Mouse (Mus musculus) heart, postnatal 14 days (tissue): ENCODE measurements around the gene Irgm1. TPM values are rescaled to one million over a fixed set of nuclear protein-coding genes. Genes with fewer than 3 reads are reported as not detected.

Source experiments
- DNase-seq, 2 experiments: peaks; one replicate each; pipeline ENCODE4 v3.0.0; 2021 to 2022
- intact Hi-C: fragments of 180-260 bp; cut with DNase I; formaldehyde crosslinking; loops from one replicate; pipeline ENCODE4 v1.15.1; 2025
- total RNA-seq, 2 experiments: library from RNA; stranded (reverse); gene quantifications; 2 replicates each; pipeline ENCODE4 v1.2.3; 2021

Gene Irgm1
- total RNA-seq, 2 experiments from 2014 or later, result 7.1 to 7.2 TPM

DNA sequence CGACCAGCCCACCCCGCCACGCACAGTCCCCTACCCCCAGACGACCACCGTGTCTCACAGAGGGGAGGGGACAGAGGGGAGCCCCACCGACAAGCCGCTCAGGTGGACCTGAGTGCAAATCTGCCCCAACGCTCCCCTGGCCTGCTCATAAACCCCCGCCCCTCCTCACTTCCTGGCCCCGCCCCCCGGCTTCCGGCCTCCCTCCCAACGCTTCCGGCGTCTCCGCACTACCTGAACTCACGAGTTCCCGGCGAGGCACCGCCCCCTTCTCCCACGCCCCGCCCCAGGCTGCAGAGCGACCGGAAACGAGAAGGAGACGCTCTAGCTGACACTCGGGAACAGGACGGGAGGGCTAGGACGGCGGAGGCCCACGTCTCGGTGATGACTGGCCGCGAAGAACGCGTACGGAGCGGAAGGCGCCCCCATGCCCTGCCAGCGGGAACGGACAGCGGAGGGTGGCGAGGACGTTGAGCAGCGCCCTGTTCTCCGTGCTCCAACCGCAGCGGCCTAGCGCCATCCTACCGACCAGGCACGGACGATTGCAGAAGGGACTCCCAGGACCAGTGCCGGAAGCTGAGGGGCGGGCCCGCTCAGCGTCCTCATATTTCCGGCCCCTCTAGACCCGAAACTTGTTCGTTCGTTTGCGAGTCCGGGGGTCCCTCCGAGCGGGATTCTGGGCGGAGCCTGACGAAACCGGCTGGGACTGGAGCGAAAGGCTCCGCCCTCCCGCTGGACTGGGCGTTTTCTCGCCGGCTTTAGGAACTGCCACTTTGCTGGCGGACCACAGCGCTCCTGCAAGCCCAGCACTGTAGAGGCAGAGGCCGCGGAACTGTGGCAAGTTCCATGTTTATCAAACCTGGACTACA lies 54.5 kb downstream of the Irgm1 start, which contains the start of gene Trim41:
TSS of gene Trim41 (minus strand) at position 554 of the 866 bp plus-strand sequence.
- DNase-seq, result peak; percentile 99
- intact Hi-C loops, result loop anchor here (5.0 kb wide), 1 partner anchor 385 kb away; the partner anchor contains the start of gene Zfp62

DNA sequence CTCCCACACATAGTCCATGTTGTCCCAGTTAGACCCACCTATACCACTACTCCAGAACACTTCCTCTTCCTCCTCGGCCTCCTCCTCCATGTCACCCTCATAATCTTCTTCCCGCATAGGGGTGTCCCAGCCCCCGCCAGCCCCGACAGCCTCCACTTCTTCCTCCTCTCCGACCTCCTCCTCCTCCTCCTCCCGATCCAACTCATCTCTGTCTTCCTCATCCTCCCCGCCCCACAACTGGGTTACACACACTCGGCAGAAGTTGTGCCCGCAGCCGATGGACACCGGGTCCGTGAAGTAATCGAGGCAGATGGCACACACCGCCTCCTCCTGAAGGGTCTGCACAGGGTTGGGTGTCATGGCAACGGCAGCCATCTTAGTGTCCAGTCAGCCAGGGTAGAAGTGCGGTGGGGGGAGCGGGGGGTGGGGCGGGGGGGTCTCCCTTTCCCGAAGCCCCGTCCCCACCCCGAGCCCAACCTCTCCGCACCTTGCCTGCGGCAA lies 55.2 kb downstream of the Irgm1 start:
- intact Hi-C loops, result loop anchor here (5.0 kb wide), 1 partner anchor 386 kb away; the partner anchor contains the start of gene Zfp62
- DNase-seq, result peak; percentile 31 to 51

DNA sequence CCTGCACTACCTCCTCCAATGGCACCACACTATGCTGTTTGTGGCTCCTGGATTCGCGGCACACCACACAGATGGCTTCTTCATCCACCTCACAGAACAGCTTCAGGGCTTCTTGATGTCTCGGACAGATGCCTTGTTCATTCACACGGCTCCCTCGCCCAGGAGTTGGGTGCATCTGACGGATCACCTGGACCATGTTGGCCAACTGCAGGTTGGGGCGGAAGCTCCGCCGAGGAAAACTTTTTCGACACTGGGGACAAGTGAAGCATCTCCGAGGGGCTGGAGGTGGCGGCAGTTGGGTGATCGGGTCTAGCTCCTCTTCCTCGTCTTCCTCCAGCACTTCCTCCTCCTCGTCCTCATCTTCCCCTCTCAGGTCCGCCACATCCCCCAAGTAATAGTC lies 55.6 kb downstream of the Irgm1 start:
- intact Hi-C loops, result loop anchor here (2.0 to 5.0 kb wide), 2 partner anchors 15 to 386 kb away; partner anchors contain the start of genes Rack1 and Zfp62
- no peak for DNase-seq

DNA sequence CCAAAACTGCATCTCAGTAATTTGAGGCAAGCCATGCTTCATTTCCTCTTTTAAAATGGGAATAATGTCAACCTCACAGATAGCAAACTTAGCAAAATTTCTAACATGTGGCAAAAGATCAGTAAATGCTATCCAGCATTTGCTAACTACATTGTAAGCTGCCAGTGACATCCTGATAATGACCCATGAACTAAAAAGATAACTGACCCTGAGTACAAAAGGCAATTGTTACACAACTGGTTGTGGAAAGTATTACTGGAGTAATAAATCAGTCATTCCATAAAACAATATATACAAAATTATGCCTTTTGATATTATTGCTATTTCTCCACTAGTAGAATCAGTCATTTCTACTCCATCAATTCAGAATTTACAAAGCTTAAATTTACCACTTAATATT lies 57.7 kb downstream of the Irgm1 start:
- intact Hi-C loops, result loop anchor here (2.0 kb wide), 1 partner anchor 13 kb away; the partner anchor contains the start of gene Rack1
- DNase-seq, result no peak

Other genes with a start within 250 kb of the Irgm1 start
- gene Rack1, start 71.4 kb downstream of the Irgm1 start, total RNA-seq, result 100 to 1,000 TPM; 400 to 478 TPM
- 10 to 100 TPM; 26.4 to 27.0 TPM for gene Trim41, start 54.3 kb downstream of the Irgm1 start, total RNA-seq
- 10 to 100 TPM; 23.4 to 23.9 TPM for gene Trim7, start 45.5 kb downstream of the Irgm1 start, total RNA-seq
- 1 to 10 TPM; 2.6 to 3.0 TPM for gene Gm12184, start 45.0 kb downstream of the Irgm1 start, total RNA-seq
- 1 to 10 TPM in 1 of 2 experiments, under 1 TPM in 1; 0.85 to 1.3 TPM for gene Gm5431, start 30.5 kb upstream of the Irgm1 start, total RNA-seq
- 1 to 10 TPM; 2.0 to 2.8 TPM for gene Psme2b, start 74.5 kb upstream of the Irgm1 start, total RNA-seq
- under 1 TPM in 1 of 2 experiments, not detected in 1; 0.17 TPM for gene Olfr56, start 107.2 kb upstream of the Irgm1 start, total RNA-seq
- gene 9930111J21Rik1, start 107.7 kb upstream of the Irgm1 start, total RNA-seq, result 1 to 10 TPM; 4.0 to 4.4 TPM
- gene Gm12185, start 120.5 kb upstream of the Irgm1 start, total RNA-seq, result under 1 TPM; 0.45 to 0.61 TPM
- gene Tgtp1, start 122.5 kb upstream of the Irgm1 start, total RNA-seq, result under 1 TPM; 0.91 to 1.00 TPM
- 1 to 10 TPM; 5.2 to 6.6 TPM for gene 9930111J21Rik2, start 179.6 kb upstream of the Irgm1 start, total RNA-seq
- under 1 TPM; 0.14 to 0.46 TPM for gene Tgtp2, start 192.5 kb upstream of the Irgm1 start, total RNA-seq
- gene Ifi47, start 204.9 kb upstream of the Irgm1 start, total RNA-seq, result 1 to 10 TPM; 2.4 to 3.4 TPM
- 1 to 10 TPM; 1.2 to 1.4 TPM for gene Olfr1396, start 243.2 kb upstream of the Irgm1 start, total RNA-seq